Mouse (Mus musculus): ENCODE data around the gene Foxj1.

DNA sequence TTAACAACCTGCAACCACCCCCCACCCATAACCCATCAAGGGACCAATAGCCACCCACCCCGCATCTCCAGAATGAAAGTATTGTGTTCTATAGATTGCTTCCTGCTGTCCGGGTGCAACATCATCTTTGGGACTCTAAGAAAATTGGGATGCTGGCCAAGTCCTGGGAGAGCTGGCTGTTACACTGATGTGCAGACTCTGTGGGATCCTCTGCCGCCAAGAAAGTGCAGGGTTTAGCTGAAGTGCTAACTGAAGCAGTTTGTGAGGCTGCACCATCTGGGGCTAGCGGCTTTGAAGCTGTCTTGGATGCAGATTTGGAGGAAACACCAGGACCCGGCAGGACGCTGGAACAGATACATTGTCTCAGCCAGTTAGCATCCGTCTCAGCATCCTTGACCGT lies 24.0 kb downstream of the Foxj1 start:
- TF ChIP-seq CTCF (IDR thresholded peaks at IDR 0.05; ENCODE audit: low read depth, low read length): no peak
- TF ChIP-seq POLR2A (IDR thresholded peaks at IDR 0.05; ENCODE audit: borderline replicate concordance, low read depth, low read length): no peak

Data from bone marrow macrophage, adult 2 months (primary cell).